In genomic region chr2:34645851-34646540, GRCm38 (mm10) we compare ENCODE assay signal across 8 mouse cellular contexts.
DNase-seq lines count a peak whose midpoint lies in the region; ATAC-seq and TF ChIP-seq lines count a peak whose summit lies in the region.

No protein-coding gene starts in this region.

- peak overlapping the region; percentile 55 for H3K4me3 ChIP-seq in heart, embryonic 15.5 days
- peak overlapping the region; percentile 47 for H3K4me3 ChIP-seq in macrophage (ENCODE audit: inconsistent target)
- peak overlapping the region; percentile 55 for H3K4me3 ChIP-seq in small intestine, adult 2 months (ENCODE audit: low read depth, low read length)

- ATAC-seq in activated CD4-positive, CD25-positive, alpha-beta regulatory T cell, adult 4 months = peak; percentile 85
- peak; percentile 92 for ATAC-seq in erythroblast, adult 5-6 weeks (replicated peaks; ENCODE audit: low FRiP score, poor library complexity, severe bottlenecking)
- peak; percentile 84 for ATAC-seq in heart, embryonic 15.5 days (replicated peaks; ENCODE audit: insufficient number of reproducible peaks, insufficient read depth, low FRiP score, low read depth)

- no peaks in the 10 kb centered on the region for H3K9me3 ChIP-seq in heart, embryonic 15.5 days (replicated peaks)

- no peak for TF ChIP-seq CTCF in small intestine, adult 2 months (IDR thresholded peaks at IDR 0.05; ENCODE audit: extremely low read depth, insufficient read length, insufficient replicate concordance, low read depth, low read length)

- TF ChIP-seq POLR2A in small intestine, adult 2 months (IDR thresholded peaks at IDR 0.05; ENCODE audit: low read depth, low read length) = no peak

- peak; percentile 90 for DNase-seq in CD4-positive, CD25-positive, alpha-beta regulatory T cell, adult 2 months (ENCODE audit: low read depth, low spot score)
- peak; percentile 86 for DNase-seq in kidney, postnatal 10 days
- DNase-seq in left cerebral cortex, postnatal 14 days (ENCODE audit: low spot score in 2 of 2) = no peak

- H3K79me2 ChIP-seq in macrophage (ENCODE audit: inconsistent target) = no peaks in the 10 kb centered on the region

- no peaks in the 10 kb centered on the region for H3K36me3 ChIP-seq in heart, embryonic 15.5 days
- no peaks in the 10 kb centered on the region for H3K36me3 ChIP-seq in macrophage (ENCODE audit: inconsistent target)
- H3K36me3 ChIP-seq in small intestine, adult 2 months (ENCODE audit: control insufficient read depth, insufficient read depth, low read length) = no peaks in the 10 kb centered on the region

- 5% methylated on average over 21 of the region's 21 CpGs for WGBS in heart, embryonic 15.5 days
- WGBS in macrophage (ENCODE audit: missing documents) = 5% methylated on average over 21 of the region's 21 CpGs
- WGBS in small intestine, adult 2 months = 6% methylated on average over 21 of the region's 21 CpGs

- H3K9ac ChIP-seq in heart, embryonic 15.5 days = peak overlapping the region; percentile 51; the same call in 1 of the 2 replicates

- peak overlapping the region; percentile 54 for H3K27ac ChIP-seq in heart, embryonic 15.5 days
- H3K27ac ChIP-seq in macrophage = no peak overlapping the region
- no peak overlapping the region for H3K27ac ChIP-seq in small intestine, adult 2 months (ENCODE audit: insufficient read depth, low read depth, low read length)

- no peaks in the 10 kb centered on the region for H3K27me3 ChIP-seq in heart, embryonic 15.5 days
- H3K27me3 ChIP-seq in small intestine, adult 2 months (ENCODE audit: control insufficient read depth, insufficient read depth, low read length) = peaks cover 3% of the 10 kb centered on the region; the same call in 1 of the 2 replicates

- H3K4me1 ChIP-seq in heart, embryonic 15.5 days (replicated peaks) = peaks cover 10% of the 10 kb centered on the region
- 0 out of 2 replicates have a peak, but pooled peaks cover 6% of the 10 kb centered on the region for H3K4me1 ChIP-seq in small intestine, adult 2 months (ENCODE audit: control insufficient read depth, insufficient read depth, insufficient read length, low read length)

- H3K4me2 ChIP-seq in heart, embryonic 15.5 days = peak overlapping the region; percentile 83

- intact Hi-C loops in left cerebral cortex, postnatal 14 days (cut with DNase I) = no loop called here

Comparison
In these comparisons a context has a peak if more than half of its experiments do, and no peak if none do; other contexts are left out.
1. DNase-seq: peak in CD4-positive, CD25-positive, alpha-beta regulatory T cell, adult 2 months (single experiment) and kidney, postnatal 10 days (single experiment); none in left cerebral cortex, postnatal 14 days (0 of 2).
2. Peak in every context shown above with its lines, with median percentiles within 50 percentile points of each other: ATAC-seq and H3K4me3 ChIP-seq.